Mouse (Mus musculus): ENCODE results near the gene Pklr. TPM values are rescaled to one million over a fixed set of nuclear protein-coding genes. Genes with fewer than 3 reads are reported as not detected.

Pklr gene
- polyA plus RNA-seq, 1 experiment from 2014 or later = 19.9 TPM

DNA sequence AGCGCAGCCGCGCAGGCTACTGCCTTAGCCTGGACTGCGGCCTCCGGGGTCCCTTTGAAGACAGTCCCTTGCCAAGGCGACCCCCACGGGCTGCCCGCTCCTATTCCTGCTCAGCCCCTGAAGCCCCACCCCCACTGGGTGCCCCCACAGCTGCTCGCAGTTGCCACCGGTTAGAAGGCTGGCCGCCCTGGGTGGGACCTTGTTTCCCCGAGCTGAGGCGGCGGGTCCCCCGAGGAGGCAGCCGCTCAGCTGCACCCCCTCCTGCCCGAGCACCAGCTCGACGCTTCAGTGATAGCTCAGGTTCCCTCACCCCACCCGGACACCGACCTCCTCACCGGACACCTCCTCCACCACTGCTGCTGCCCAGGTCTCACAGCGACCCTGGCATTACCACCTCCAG is 51.3 kb downstream of the Pklr start:
- no peak overlapping the region for H3K4me2 ChIP-seq
- no peak overlapping the region for H3K9ac ChIP-seq
- H3K4me1 ChIP-seq = peaks cover 20% of the 10 kb centered on the region
- WGBS = 57% methylated on average over 23 of the region's 23 CpGs
- no peak for ATAC-seq (ENCODE audit: insufficient read depth, low FRiP score, low read depth)
- no peaks in the 10 kb centered on the region for H3K27me3 ChIP-seq (replicated peaks)
- 0 out of 2 replicates have a peak, but pooled peaks cover 16% of the 10 kb centered on the region for H3K36me3 ChIP-seq
- H3K27ac ChIP-seq = no peak overlapping the region
- H3K9me3 ChIP-seq = no peaks in the 10 kb centered on the region
- no peak overlapping the region for H3K4me3 ChIP-seq (replicated peaks)

DNA sequence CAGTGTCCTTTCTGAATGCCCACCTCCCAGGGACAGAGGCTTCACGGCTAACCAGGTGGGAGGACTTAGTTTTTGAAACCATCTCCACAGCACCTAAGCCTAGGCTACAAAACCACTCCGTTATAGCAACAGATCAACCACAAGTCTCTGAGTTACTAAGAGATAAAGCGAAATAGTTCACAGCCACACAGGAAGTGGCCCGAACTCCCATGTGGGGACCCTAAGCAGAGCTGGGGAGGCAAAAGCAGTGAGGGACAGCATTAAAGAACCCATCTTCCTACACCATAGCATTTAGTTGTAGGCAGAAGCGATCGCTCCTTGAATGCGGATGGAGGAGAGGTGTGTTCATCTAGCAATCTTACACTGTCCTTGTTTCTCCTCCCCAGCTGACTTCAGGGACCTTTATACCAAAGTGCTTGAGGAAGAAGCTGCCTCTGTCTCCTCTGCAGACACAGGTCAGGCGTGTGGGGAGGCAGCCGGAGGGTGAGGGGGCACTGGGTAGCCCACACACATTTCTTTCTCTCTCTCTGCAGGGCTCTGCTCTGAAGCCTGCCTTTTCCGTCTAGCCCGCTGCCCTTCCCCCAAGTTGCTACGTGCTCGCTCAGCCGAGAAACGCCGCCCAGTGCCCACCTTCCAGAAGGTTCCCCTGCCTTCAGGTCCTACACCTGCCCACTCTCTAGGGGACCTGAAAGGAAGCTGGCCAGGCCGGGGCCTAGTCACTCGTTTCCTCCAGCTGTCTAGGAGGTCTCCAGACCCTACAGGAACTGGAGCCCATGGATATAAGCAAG is 51.9 kb downstream of the Pklr start:
- Histone ChIP-seq H3K9me3 (no peaks in the 10 kb centered on the region), H3K9ac (no peak overlapping the region), H3K27me3 (replicated peaks) (no peaks in the 10 kb centered on the region), H3K36me3 (0 out of 2 replicates have a peak, but pooled peaks cover 14% of the 10 kb centered on the region), H3K4me2 (no peak overlapping the region), H3K4me1 (peaks cover 17% of the 10 kb centered on the region), H3K4me3 (replicated peaks) (no peak overlapping the region), H3K27ac (no peak overlapping the region)
- WGBS = 79% methylated on average over 18 of the region's 18 CpGs
- no peak for ATAC-seq (ENCODE audit: insufficient read depth, low FRiP score, low read depth)

DNA sequence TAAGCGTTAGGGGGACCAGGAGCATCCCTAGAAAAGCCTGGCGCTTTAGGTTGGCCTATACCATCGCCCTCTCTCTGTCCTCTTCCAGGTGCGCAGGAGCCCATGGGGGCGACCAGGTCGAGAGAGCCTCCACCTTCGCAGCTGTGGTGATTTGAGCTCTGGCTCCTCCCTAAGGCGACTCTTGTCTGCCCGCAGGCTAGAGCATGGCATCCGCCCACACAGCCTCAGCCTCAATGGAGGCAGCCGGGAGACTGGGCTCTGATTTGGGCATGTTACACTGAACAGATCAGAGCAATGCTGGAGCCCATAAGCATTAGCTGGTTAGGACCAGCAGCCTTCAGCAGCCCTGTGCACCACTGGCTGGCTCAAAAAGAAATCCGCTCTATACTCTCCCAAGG is 52.5 kb downstream of the Pklr start:
- Histone ChIP-seq H3K4me2 (no peak overlapping the region), H3K9me3 (no peaks in the 10 kb centered on the region), H3K27ac (no peak overlapping the region), H3K27me3 (replicated peaks) (no peaks in the 10 kb centered on the region), H3K4me3 (replicated peaks) (no peak overlapping the region), H3K36me3 (0 out of 2 replicates have a peak, but pooled peaks cover 14% of the 10 kb centered on the region), H3K4me1 (peaks cover 16% of the 10 kb centered on the region), H3K9ac (no peak overlapping the region)
- 69% methylated on average over 12 of the region's 12 CpGs for WGBS
- ATAC-seq (ENCODE audit: insufficient read depth, low FRiP score, low read depth) = no peak

DNA sequence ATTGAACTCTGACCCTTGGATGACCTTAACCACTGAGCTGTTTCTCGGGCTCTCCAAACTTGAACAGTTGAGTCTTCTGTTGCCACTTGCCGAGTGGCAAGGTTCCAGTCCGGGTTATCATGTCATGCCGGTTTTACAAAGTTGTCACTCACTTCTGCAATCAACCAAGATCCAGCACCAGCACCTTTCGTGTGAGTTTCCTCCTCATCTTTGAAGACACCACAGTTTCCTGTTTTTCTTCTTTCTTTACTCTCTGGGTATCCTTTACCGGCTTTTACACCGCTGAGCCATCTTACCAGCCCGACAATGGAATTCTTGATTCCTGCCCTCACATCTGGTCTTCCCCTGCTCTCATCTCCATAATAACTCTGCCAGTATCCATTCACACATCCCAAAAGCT is 54.5 kb downstream of the Pklr start:
- Histone ChIP-seq H3K4me3 (replicated peaks) (no peak overlapping the region), H3K4me1 (0 out of 2 replicates have a peak, but pooled peaks cover 5% of the 10 kb centered on the region), H3K9me3 (no peaks in the 10 kb centered on the region), H3K27me3 (replicated peaks) (no peaks in the 10 kb centered on the region), H3K36me3 (0 out of 2 replicates have a peak, but pooled peaks cover 14% of the 10 kb centered on the region), H3K4me2 (no peak overlapping the region), H3K27ac (no peak overlapping the region), H3K9ac (no peak overlapping the region)
- 74% methylated on average over 8 of the region's 8 CpGs for WGBS
- no peak for ATAC-seq (ENCODE audit: insufficient read depth, low FRiP score, low read depth)

DNA sequence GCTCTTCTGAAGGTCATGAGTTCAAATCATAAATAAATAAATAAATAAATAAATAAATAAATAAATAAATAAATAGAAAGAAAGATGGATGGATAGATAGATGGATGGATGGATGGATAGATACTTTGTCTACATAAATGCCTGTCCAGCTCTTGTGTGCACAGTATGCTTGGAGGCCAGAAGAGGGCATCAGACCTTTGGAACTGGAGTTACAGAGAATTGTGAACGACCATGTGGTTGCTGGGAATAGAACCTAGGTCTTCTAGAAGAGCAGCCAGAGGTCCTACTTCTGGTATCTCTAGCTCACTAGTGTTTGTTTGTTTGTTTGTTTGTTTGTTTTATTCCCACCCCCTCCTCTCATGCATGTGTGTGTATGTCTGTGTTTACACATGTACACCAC is 57.4 kb downstream of the Pklr start:
- Histone ChIP-seq H3K9me3 (no peaks in the 10 kb centered on the region), H3K27ac (no peak overlapping the region), H3K4me2 (no peak overlapping the region), H3K27me3 (replicated peaks) (no peaks in the 10 kb centered on the region), H3K4me3 (replicated peaks) (no peak overlapping the region), H3K9ac (no peak overlapping the region), H3K4me1 (peaks cover 8% of the 10 kb centered on the region; the same call in 1 of the 2 replicates), H3K36me3 (0 out of 2 replicates have a peak, but pooled peaks cover 6% of the 10 kb centered on the region)
- ATAC-seq (ENCODE audit: insufficient read depth, low FRiP score, low read depth) = no peak
- WGBS = 74% methylated on average over 1 of the region's 1 CpGs

DNA sequence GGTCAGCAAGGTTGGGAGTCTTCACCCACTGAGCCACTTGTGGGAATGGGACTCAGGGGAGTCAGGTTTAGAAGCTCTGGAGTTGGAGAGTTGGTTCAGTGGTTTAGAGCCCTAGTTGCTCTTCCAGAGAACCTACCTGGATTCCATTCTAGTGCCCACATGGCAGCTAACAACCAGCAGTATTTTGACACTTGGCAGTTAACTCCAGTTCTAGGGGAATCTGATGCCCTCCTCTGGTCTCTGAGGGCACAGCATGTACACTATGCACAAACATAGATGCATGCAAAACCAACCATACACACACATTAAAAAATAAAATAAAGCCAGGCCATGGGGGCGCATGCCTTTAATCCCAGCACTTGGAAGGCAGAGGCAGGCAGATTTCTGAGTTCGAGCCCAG is 57.9 kb downstream of the Pklr start:
- no peak for ATAC-seq (ENCODE audit: insufficient read depth, low FRiP score, low read depth)
- no peak overlapping the region for H3K27ac ChIP-seq
- H3K27me3 ChIP-seq (replicated peaks) = no peaks in the 10 kb centered on the region
- no peak overlapping the region for H3K4me2 ChIP-seq
- H3K4me3 ChIP-seq (replicated peaks) = no peak overlapping the region
- H3K4me1 ChIP-seq = peaks cover 8% of the 10 kb centered on the region; the same call in 1 of the 2 replicates
- 0 out of 2 replicates have a peak, but pooled peaks cover under 1% of the 10 kb centered on the region for H3K36me3 ChIP-seq
- no peaks in the 10 kb centered on the region for H3K9me3 ChIP-seq
- WGBS = 93% methylated on average over 2 of the region's 2 CpGs
- H3K9ac ChIP-seq = no peak overlapping the region

Other genes with a start within 250 kb of the Pklr start
- gene Msto1, start 222.1 kb upstream of the Pklr start, polyA plus RNA-seq (2015; fragmentation: Nextera tagmentation; extraction: Ambion mirVana) = 38.0 and 38.9 TPM in 2 replicates
- 19.8 and 21.3 TPM in 2 replicates for gene Ash1l, start 185.5 kb upstream of the Pklr start, polyA plus RNA-seq (2015; fragmentation: Nextera tagmentation; extraction: Ambion mirVana)
- gene Dap3, start 185.0 kb upstream of the Pklr start, polyA plus RNA-seq (2015; fragmentation: Nextera tagmentation; extraction: Ambion mirVana) = 130 and 141 TPM in 2 replicates
- 20.3 and 21.0 TPM in 2 replicates for gene Rusc1, start 42.8 kb upstream of the Pklr start, polyA plus RNA-seq (2015; fragmentation: Nextera tagmentation; extraction: Ambion mirVana)
- not detected in 2 replicates for gene Gm43738, start 35.0 kb upstream of the Pklr start, polyA plus RNA-seq (2015; fragmentation: Nextera tagmentation; extraction: Ambion mirVana)
- gene Fdps, start 34.2 kb upstream of the Pklr start, polyA plus RNA-seq (2015; fragmentation: Nextera tagmentation; extraction: Ambion mirVana) = 324 and 331 TPM in 2 replicates
- 2.4 and 2.6 TPM in 2 replicates for gene Hcn3, start 24.1 kb downstream of the Pklr start, polyA plus RNA-seq (2015; fragmentation: Nextera tagmentation; extraction: Ambion mirVana)
- 26.3 and 26.7 TPM in 2 replicates for gene Clk2, start 28.7 kb downstream of the Pklr start, polyA plus RNA-seq (2015; fragmentation: Nextera tagmentation; extraction: Ambion mirVana)
- gene Scamp3, start 41.3 kb downstream of the Pklr start, polyA plus RNA-seq (2015; fragmentation: Nextera tagmentation; extraction: Ambion mirVana) = 103 and 106 TPM in 2 replicates
- gene Fam189b, start 47.0 kb downstream of the Pklr start, polyA plus RNA-seq (2015; fragmentation: Nextera tagmentation; extraction: Ambion mirVana) = 21.1 and 22.1 TPM in 2 replicates
- gene Gba, start 66.8 kb downstream of the Pklr start, polyA plus RNA-seq (2015; fragmentation: Nextera tagmentation; extraction: Ambion mirVana) = 40.1 and 41.2 TPM in 2 replicates
- 29.0 and 29.2 TPM in 2 replicates for gene Thbs3, start 79.0 kb downstream of the Pklr start, polyA plus RNA-seq (2015; fragmentation: Nextera tagmentation; extraction: Ambion mirVana)
- 197 and 199 TPM in 2 replicates for gene Mtx1, start 90.9 kb downstream of the Pklr start, polyA plus RNA-seq (2015; fragmentation: Nextera tagmentation; extraction: Ambion mirVana)
- gene Muc1, start 92.9 kb downstream of the Pklr start, polyA plus RNA-seq (2015; fragmentation: Nextera tagmentation; extraction: Ambion mirVana) = 64.2 and 89.1 TPM in 2 replicates
- 374 and 406 TPM in 2 replicates for gene Krtcap2, start 109.8 kb downstream of the Pklr start, polyA plus RNA-seq (2015; fragmentation: Nextera tagmentation; extraction: Ambion mirVana)
- 4.6 and 5.9 TPM in 2 replicates for gene Trim46, start 110.2 kb downstream of the Pklr start, polyA plus RNA-seq (2015; fragmentation: Nextera tagmentation; extraction: Ambion mirVana)
- 129 and 132 TPM in 2 replicates for gene Dpm3, start 123.2 kb downstream of the Pklr start, polyA plus RNA-seq (2015; fragmentation: Nextera tagmentation; extraction: Ambion mirVana)
- gene Slc50a1, start 134.4 kb downstream of the Pklr start, polyA plus RNA-seq (2015; fragmentation: Nextera tagmentation; extraction: Ambion mirVana) = 74.4 and 75.3 TPM in 2 replicates
- gene Efna1, start 145.0 kb downstream of the Pklr start, polyA plus RNA-seq (2015; fragmentation: Nextera tagmentation; extraction: Ambion mirVana) = 41.4 and 46.1 TPM in 2 replicates
- gene Efna3, start 186.8 kb downstream of the Pklr start, polyA plus RNA-seq (2015; fragmentation: Nextera tagmentation; extraction: Ambion mirVana) = 9.5 and 9.6 TPM in 2 replicates
- 17.9 and 19.4 TPM in 2 replicates for gene Efna4, start 201.9 kb downstream of the Pklr start, polyA plus RNA-seq (2015; fragmentation: Nextera tagmentation; extraction: Ambion mirVana)
- gene Adam15, start 213.9 kb downstream of the Pklr start, polyA plus RNA-seq (2015; fragmentation: Nextera tagmentation; extraction: Ambion mirVana) = 44.7 and 53.2 TPM in 2 replicates
- 0.30 and 0.67 TPM in 2 replicates for gene Dcst2, start 225.8 kb downstream of the Pklr start, polyA plus RNA-seq (2015; fragmentation: Nextera tagmentation; extraction: Ambion mirVana)
- 0.30 and 0.52 TPM in 2 replicates for gene Dcst1, start 229.1 kb downstream of the Pklr start, polyA plus RNA-seq (2015; fragmentation: Nextera tagmentation; extraction: Ambion mirVana)